Mouse (Mus musculus) Patski (cell line): ENCODE data around the gene B230118H07Rik. TPM values are rescaled to one million over a fixed set of nuclear protein-coding genes. Genes with fewer than 3 reads are reported as not detected.

ENCODE experiments used
- ATAC-seq: fragments of 100-300 bp; one replicate; pipeline ENCODE4 v1.8.0; 2021
- CTCF ChIA-PET: fragments of 350-600 bp; sonication (Branson Sonifier 250); formaldehyde crosslinking; loops from one replicate; lab custom pipeline; 2022; ENCODE audit warnings: inconsistent platforms; lab: Charles Lee
- POLR2A ChIA-PET: fragments of 350-600 bp; sonication (Branson Sonifier 250); formaldehyde crosslinking; loops from one replicate; lab custom pipeline; 2022; ENCODE audit warnings: antibody characterized with exemption, inconsistent platforms; lab: Charles Lee
- DNase-seq: peaks from one replicate; pipeline ENCODE4 v3.0.0-alpha.2; 2011; ENCODE audit warnings: low read depth, low spot score
- H3K27me3 ChIP-seq: fragments of 371-371 bp; one replicate; pipeline ENCODE4 v1.5.1; 2021
- CTCF ChIP-seq: fragments of 100-300 bp; IDR thresholded peaks from one replicate; pipeline ENCODE4 v1.5.1; 2021
- in situ Hi-C: fragments of 300-500 bp; cut with MboI; formaldehyde crosslinking; loops from 3 replicates; pipeline ENCODE4 v1.11.1; 2018; ENCODE audit warnings: low pct_unique_long_range_greater_than_20kb, mixed read lengths
- polyA plus RNA-seq: library from polyadenylated mRNA; unstranded; gene quantifications from one replicate; pipeline ENCODE4 v1.2.3, GENCODE M21; 2021

B230118H07Rik gene
- 42.7 TPM for polyA plus RNA-seq

DNA sequence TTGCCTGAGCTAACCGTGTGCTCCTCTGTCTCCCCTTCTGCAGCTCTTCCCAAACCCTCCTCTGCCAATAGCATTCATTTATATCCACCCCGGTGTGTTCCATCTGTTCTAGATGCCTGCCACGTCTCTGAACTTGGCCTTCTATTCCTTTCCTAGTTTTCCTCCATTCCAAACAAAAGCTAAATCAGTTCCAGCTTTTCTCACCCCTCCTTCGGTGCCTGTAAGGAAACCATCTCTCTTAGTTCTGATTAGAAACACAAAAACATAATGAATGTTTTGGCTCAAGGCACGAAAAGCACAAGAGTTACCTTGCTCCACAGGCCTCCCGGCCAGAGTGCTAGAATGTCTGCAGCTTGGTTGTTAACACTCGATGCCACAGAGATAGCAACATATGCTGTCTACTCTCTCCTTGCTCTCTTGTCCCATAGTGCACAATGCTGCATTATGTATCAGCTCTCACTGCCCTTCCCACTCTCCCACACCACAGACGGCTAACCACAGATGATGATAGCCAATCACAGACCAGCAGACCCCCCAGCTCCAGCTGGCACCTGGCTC, at the start of gene B230118H07Rik, which contains the start of gene Rag1:
Gene B230118H07Rik (minus strand): TSS at position 419 of the 558 bp plus-strand sequence.
Gene Rag1 (minus strand): TSS at position 388 of the 558 bp plus-strand sequence.
- ATAC-seq = no peak
- peaks cover 64% of the 10 kb centered on the region for H3K27me3 ChIP-seq
- ChIA-PET POLR2A (no interaction called here), CTCF (interaction anchor here (1.0 to 6.5 kb wide), 5 partner anchors 15 to 190 kb away, joined by 3 to 34 read pairs (median 4); no protein-coding TSS in a partner anchor)
- in situ Hi-C loops = no loop called here
- no peak for TF ChIP-seq CTCF
- DNase-seq = no peak

DNA sequence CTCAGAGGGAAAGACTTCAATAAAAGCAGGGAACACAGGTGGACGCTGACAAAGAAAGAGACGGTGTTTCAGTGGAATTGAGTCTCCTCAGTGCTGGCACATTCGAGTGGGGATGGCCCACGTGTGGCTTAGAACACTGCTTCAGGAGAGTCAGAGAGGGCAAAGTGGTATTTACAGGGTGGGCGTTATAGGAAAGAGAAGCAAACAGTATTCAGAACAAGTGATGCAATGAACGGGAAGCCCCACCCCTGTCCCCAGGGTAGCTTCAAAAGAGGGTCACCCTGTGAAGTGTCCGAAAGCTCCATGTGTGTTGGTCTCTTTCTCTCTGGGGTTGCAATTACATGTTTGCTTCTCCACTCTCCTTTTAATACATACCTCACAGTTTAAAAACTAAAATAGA, 46.3 kb upstream of the B230118H07Rik start:
- no peak for DNase-seq
- CTCF ChIA-PET = interaction anchor here (1.2 kb wide), 1 partner anchor 11 kb away, joined by 3 read pairs; no protein-coding TSS in a partner anchor
- POLR2A ChIA-PET = no interaction called here
- TF ChIP-seq CTCF = no peak
- in situ Hi-C loops = no loop called here
- H3K27me3 ChIP-seq = no peaks in the 10 kb centered on the region
- no peak for ATAC-seq

DNA sequence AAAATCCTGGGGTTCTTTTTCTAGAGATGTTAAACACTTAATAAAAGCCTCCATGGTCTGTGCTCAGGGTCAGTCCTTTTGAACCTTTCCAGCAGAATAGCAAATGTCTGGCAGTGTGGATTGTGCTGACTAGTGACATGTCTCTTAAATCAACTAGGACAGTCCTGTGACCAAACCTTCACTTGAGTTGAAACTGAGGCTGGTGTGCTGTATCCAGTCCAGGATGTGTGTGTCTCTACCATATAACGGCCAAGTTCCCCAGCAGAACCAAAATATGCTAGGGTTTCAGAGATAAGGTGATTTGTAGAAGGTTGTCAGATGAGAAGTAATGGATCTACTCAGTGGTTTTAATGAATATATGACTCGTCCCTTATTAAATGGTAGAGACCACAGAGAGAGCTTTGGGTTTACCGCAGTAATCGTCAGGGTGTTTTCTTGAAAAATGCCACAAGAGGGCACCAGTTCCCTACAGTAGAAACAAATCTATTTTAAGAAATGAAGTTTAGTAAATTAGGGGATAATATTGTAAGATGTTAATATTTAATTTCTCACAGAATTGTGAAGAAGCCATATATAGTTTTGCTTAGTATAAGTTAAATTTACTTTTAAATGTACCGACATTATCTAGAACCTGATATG, 44.4 kb upstream of the B230118H07Rik start:
- no peaks in the 10 kb centered on the region for H3K27me3 ChIP-seq
- POLR2A ChIA-PET = no interaction called here
- TF ChIP-seq CTCF = peak; percentile 60
- ATAC-seq (no peak), DNase-seq (no peak)
- in situ Hi-C loops = no loop called here
- CTCF ChIA-PET = interaction anchor here (1.2 kb wide), 1 partner anchor 24 kb away, joined by 3 read pairs; no protein-coding TSS in a partner anchor

DNA sequence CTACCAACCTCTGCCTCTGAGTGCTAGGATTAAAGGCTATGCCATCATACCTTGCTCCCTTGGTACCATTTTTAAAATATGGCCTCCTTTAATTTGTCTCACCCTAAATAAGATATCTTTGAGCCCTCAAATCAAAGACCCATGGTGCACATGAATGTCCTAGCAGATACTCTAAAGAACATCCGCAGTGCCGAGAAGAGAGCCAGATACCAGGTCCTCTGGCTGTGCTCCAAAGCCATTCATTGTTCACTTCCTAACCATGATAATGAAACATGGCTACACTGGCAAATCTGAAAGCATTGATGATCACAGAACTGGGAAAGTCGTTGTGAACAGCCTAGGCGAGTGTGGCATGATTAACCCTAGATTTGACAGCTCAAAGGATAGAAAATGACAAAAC, 43.7 kb upstream of the B230118H07Rik start:
- POLR2A ChIA-PET = no interaction called here
- in situ Hi-C loops = no loop called here
- H3K27me3 ChIP-seq = no peaks in the 10 kb centered on the region
- no peak for TF ChIP-seq CTCF
- no peak for DNase-seq
- ATAC-seq = no peak
- CTCF ChIA-PET = interaction anchor here (0.6 to 0.8 kb wide), 2 partner anchors 13 to 30 kb away, joined by 3 to 4 read pairs; no protein-coding TSS in a partner anchor

DNA sequence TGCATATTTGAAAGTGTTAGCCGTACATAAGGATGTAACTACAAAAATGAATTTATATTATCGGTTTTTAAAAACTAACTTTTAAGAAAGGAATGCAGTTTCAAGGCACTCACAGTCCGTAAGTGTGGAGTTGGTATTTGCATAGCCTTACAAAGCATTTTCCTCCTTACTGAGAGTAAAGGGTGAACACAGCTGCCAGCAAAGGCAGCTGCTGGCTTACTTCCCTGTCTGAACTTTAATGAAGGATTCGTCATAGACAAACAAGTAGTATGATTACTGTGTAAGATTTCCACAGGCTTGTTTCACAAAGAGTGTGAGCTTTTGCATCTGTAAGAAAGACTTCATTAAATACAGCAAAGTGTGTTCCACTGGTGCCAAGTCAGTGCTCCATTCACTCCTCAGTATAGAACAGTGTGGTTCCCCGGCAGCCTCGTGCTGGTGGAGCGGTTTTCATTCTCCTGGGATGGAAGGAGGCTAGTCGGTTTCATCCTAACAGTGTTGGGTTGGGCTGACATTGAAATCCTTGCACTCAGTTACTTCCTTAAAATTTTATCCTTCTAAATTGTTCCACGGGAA, 41.0 kb upstream of the B230118H07Rik start:
- ChIA-PET POLR2A (no interaction called here), CTCF (no interaction called here)
- no peak for TF ChIP-seq CTCF
- no peaks in the 10 kb centered on the region for H3K27me3 ChIP-seq
- in situ Hi-C loops = no loop called here
- no peak for DNase-seq
- ATAC-seq = no peak

DNA sequence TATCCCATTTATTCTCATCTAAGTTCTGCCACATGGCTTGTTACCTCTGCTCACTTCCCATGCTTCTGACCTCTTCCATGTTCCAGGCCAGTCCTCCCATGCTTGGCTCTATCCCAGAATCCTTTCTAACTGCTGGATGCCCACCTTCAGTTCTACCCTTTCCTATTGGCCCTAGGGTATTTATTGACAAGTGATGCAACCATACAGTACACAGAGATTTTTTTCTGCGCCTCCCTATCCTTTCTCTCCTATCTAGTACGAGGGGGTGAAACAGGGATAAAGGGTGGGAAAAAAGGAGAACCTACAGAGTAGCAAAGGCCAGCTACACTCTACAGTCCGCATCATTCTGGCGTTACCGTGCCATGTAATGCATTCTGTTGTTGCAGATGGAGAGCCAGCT, 38.7 kb upstream of the B230118H07Rik start:
- TF ChIP-seq CTCF = no peak
- CTCF ChIA-PET = interaction anchor here (0.7 to 1.0 kb wide), 2 partner anchors 9 to 334 kb away, joined by 3 read pairs; no protein-coding TSS in a partner anchor

DNA sequence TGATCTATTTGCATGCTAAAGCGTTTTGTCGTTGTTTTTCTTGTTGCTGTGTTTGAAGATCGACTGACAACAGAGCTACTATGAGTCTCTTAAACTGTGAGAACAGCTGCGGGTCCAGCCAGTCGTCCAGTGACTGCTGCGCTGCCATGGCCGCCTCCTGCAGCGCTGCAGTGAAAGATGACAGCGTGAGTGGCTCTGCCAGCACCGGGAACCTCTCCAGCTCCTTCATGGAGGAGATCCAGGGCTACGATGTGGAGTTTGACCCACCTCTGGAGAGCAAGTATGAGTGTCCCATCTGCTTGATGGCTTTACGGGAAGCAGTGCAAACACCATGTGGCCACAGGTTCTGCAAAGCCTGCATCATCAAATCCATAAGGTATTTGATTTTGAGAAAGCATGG, 35.1 kb upstream of the B230118H07Rik start:
- ChIA-PET CTCF (interaction anchor here (1.2 kb wide), 1 partner anchor 19 kb away, joined by 3 read pairs; no protein-coding TSS in a partner anchor), POLR2A (no interaction called here)
- DNase-seq (no peak), ATAC-seq (no peak)
- H3K27me3 ChIP-seq = no peaks in the 10 kb centered on the region
- in situ Hi-C loops = no loop called here
- TF ChIP-seq CTCF = no peak

More for the DNA sequence above, 38.7 kb upstream of the B230118H07Rik start:
- no peaks in the 10 kb centered on the region for H3K27me3 ChIP-seq
- ATAC-seq (no peak), DNase-seq (no peak)
- POLR2A ChIA-PET = no interaction called here
- in situ Hi-C loops = no loop called here

DNA sequence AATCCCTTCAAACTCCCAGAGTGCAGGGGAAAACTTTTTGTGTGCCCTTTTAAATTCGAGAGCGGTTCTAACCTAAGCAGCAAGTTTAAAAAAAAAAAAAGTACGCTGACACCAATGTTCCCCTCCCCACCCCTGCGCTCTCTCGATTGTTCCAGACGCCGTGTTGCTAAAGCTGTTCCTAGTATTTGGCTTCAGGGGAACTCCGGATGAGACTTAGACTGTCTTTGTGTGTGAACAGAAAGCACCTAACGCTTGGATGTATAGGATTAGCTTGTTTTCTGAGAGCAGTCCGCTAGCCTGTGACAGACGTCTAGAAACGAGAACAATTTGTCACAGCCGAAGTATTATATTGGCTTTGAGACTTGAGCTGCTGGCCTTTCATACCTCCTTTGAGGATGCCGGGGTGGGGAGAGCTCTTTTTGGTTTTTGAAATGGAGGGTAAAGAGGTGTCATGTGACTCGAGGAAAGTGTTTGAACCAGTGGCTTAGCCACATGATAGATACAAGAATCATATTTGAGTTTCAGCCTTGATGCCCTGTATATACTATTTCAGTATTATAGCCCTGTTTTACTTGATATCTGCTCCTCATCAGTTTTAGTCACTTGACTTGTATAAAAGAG, 29.9 kb upstream of the B230118H07Rik start:
- DNase-seq = no peak
- in situ Hi-C loops = no loop called here
- no peak for ATAC-seq

DNA sequence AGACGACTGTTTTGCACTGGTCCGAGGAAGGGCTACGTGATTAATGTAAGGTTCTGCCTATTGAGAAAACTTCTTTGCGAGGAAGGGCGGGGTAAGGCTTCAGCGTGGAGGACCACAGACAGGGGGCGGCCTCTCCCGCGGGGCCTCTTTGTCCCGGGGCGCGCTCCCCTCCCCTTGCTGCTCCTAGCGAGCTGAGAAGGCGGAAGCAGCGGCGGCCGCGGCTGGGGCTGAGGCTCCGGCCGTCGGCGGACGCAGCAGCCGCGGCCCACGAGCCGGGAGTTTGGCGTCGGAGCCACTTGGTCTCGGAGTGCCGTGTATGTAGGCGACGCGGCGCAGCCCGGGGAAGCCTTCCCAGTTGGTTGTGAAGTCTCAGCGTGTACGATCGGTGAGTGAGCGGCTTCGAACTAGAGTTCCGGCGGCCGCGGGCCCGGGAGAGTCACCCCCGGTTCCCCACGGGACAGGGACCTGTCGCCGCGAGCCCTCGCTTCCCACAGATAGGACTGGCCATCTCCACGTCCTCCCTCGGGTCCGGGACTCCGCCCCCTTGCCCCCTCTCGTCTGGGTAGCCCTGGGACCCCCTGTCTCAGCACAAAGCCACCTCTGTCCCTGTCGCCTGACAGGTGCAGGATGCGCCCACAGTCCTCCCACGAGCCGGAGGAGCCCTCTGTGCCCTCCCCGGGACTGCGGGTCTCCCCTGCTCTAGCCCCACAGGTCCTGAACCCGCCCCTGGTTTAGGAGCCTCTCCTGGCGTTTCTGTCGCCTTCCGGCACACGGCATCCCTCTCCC, 29.1 kb upstream of the B230118H07Rik start, which contains the start of gene Traf6:
Gene Traf6 (plus strand): TSS at position 194 of the 786 bp plus-strand sequence.
- in situ Hi-C loops = no loop called here
- peaks cover 15% of the 10 kb centered on the region for H3K27me3 ChIP-seq
- ATAC-seq = peak; percentile 98
- ChIA-PET POLR2A (interaction anchor here (0.7 kb wide), 1 partner anchor 295 kb away, joined by 3 read pairs; no protein-coding TSS in a partner anchor), CTCF (interaction anchor here (3.1 kb wide), 1 partner anchor 12 kb away, joined by 10 read pairs; no protein-coding TSS in a partner anchor)
- TF ChIP-seq CTCF = peak; percentile 98
- DNase-seq = no peak

More for the DNA sequence above, 29.9 kb upstream of the B230118H07Rik start:
- peaks cover 9% of the 10 kb centered on the region for H3K27me3 ChIP-seq
- ChIA-PET POLR2A (interaction anchor here (0.7 kb wide), 1 partner anchor 296 kb away, joined by 3 read pairs; no protein-coding TSS in a partner anchor), CTCF (interaction anchor here (0.7 to 3.1 kb wide), 2 partner anchors 9 to 13 kb away, joined by 3 to 10 read pairs; no protein-coding TSS in a partner anchor)
- no peak for TF ChIP-seq CTCF
